In the genomic region with DNA sequence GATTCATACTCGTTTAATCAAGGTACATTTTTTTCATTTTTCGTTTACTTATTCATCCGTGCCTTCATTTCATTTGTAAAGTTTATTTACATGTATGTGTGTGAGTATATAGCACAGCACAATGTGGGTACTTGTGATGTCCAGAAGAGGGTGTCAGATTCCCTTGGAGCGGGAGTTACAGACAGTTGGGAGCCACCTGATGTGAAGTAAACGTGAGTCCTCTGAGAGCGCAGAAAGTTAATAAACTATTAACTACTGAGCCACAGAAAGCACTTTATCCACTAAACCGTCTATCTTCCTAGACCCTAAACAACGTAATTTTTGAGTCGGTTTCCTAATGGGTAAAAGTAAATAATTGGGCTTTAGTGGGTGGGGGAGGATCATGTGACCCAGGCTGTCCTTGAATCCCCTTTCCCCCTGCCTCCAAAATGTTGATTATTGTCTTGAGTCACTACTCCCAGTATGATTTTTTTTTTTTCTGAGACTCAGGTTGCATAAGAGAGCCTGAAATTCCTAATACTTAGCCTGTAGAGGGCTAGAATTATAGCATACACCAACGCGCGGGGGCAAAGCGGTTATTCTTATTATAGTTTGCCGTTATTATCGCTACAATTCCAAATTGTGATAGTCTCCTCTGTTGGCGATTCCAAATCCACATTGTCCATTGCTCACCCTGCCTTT, we compare ENCODE assay signal across 8 mouse cellular contexts. TPM values are rescaled to one million over a fixed set of nuclear protein-coding genes. Genes with fewer than 3 reads are reported as not detected.
A peak's percentile ranks its signal among the peaks of the same experiment; 100 is the strongest.
DNase-seq lines count a peak whose midpoint lies in the region; ATAC-seq lines count a peak whose summit lies in the region.

No protein-coding gene starts in this region.

- H3K4me1 ChIP-seq in heart, embryonic 16.5 days (ENCODE audit: control insufficient read depth, insufficient read depth, low read length), result peaks cover 32% of the 10 kb centered on the region
- H3K4me1 ChIP-seq in hindbrain, embryonic 13.5 days (replicated peaks), result peaks cover 28% of the 10 kb centered on the region
- H3K4me1 ChIP-seq in midbrain, embryonic 11.5 days (ENCODE audit: control insufficient read depth, insufficient read depth, low read length), result peaks cover 13% of the 10 kb centered on the region

- no peak for DNase-seq in heart, postnatal 4 days
- peak; percentile 74 for DNase-seq in R1 (ENCODE audit: low read depth, low spot score)
- DNase-seq in midbrain, embryonic 11.5 days (ENCODE audit: low spot score, missing footprints), result no peak
- DNase-seq in MN1 (ENCODE audit: low spot score), result no peak
- no peak for DNase-seq in c-Kit-positive CD71-positive TER-119-positive erythroid progenitor cells, embryonic 14.5 days (ENCODE audit: low spot score)
- no peak for DNase-seq in left cerebral cortex, postnatal 10 days (ENCODE audit: extremely low spot score in 1 of 2, low spot score in 2 of 2)

- H3K27me3 ChIP-seq in heart, embryonic 16.5 days (ENCODE audit: control insufficient read depth, insufficient read depth, low read length), result no peaks in the 10 kb centered on the region
- H3K27me3 ChIP-seq in hindbrain, embryonic 13.5 days, result no peaks in the 10 kb centered on the region
- no peaks in the 10 kb centered on the region for H3K27me3 ChIP-seq in midbrain, embryonic 11.5 days (ENCODE audit: control insufficient read depth, insufficient read depth, low read length)

- intact Hi-C loops in left cerebral cortex, postnatal 10 days (cut with DNase I), result loop anchor here (5.0 kb wide), 2 partner anchors 33 to 137 kb away; no protein-coding TSS in a partner anchor

- peak overlapping the region; percentile 71 for H3K4me2 ChIP-seq in heart, embryonic 16.5 days (ENCODE audit: low read depth, low read length)
- H3K4me2 ChIP-seq in hindbrain, embryonic 13.5 days, result peak overlapping the region; percentile 71
- H3K4me2 ChIP-seq in midbrain, embryonic 11.5 days, result peak overlapping the region; percentile 56

- H3K4me3 ChIP-seq in heart, embryonic 16.5 days (ENCODE audit: low read length), result peak overlapping the region; percentile 98
- H3K4me3 ChIP-seq in hindbrain, embryonic 13.5 days, result peak overlapping the region; percentile 96
- H3K4me3 ChIP-seq in midbrain, embryonic 11.5 days (ENCODE audit: low read depth, low read length), result peak overlapping the region; percentile 94

- no peaks in the 10 kb centered on the region for H3K36me3 ChIP-seq in heart, embryonic 16.5 days (ENCODE audit: control insufficient read depth, insufficient read depth)
- H3K36me3 ChIP-seq in hindbrain, embryonic 13.5 days, result no peaks in the 10 kb centered on the region
- no peaks in the 10 kb centered on the region for H3K36me3 ChIP-seq in midbrain, embryonic 11.5 days (ENCODE audit: control insufficient read depth, insufficient read depth, low read length)

- peak overlapping the region; percentile 99 for H3K27ac ChIP-seq in heart, embryonic 16.5 days (ENCODE audit: low read length)
- peak overlapping the region; percentile 97 for H3K27ac ChIP-seq in hindbrain, embryonic 13.5 days
- H3K27ac ChIP-seq in midbrain, embryonic 11.5 days (ENCODE audit: low read depth, low read length), result no peak overlapping the region

- peak overlapping the region; percentile 100 for H3K9ac ChIP-seq in heart, embryonic 16.5 days (ENCODE audit: low read length)
- peak overlapping the region; percentile 100 for H3K9ac ChIP-seq in hindbrain, embryonic 13.5 days
- peak overlapping the region; percentile 95 for H3K9ac ChIP-seq in midbrain, embryonic 11.5 days (ENCODE audit: low read length)

- H3K9me3 ChIP-seq in heart, embryonic 16.5 days (replicated peaks; ENCODE audit: control insufficient read depth, low read length), result no peaks in the 10 kb centered on the region
- H3K9me3 ChIP-seq in hindbrain, embryonic 13.5 days, result no peaks in the 10 kb centered on the region
- H3K9me3 ChIP-seq in midbrain, embryonic 11.5 days (ENCODE audit: control insufficient read depth, low read length), result no peaks in the 10 kb centered on the region

- no peak for ATAC-seq in heart, embryonic 16.5 days (replicated peaks; ENCODE audit: extremely low read depth, insufficient read depth, low FRiP score)
- peak; percentile 55 for ATAC-seq in hindbrain, embryonic 13.5 days (ENCODE audit: low FRiP score)
- ATAC-seq in midbrain, embryonic 11.5 days (ENCODE audit: low FRiP score), result peak; percentile 34; the same call in 1 of the 2 replicates

- WGBS in heart, embryonic 16.5 days, result 26% methylated on average over 16 of the region's 16 CpGs
- WGBS in hindbrain, embryonic 13.5 days, result 25% methylated on average over 16 of the region's 16 CpGs
- 26% methylated on average over 16 of the region's 16 CpGs for WGBS in midbrain, embryonic 11.5 days

RNA-seq across cellular contexts. Expression of a gene that starts 0.6 kb away (rescaled TPM):
- 1,790 and 1,803 TPM in 2 replicates for polyA plus RNA-seq in heart, embryonic 16.5 days (2015; fragmentation: Nextera tagmentation; extraction: Ambion mirVana)
- total RNA-seq in heart, postnatal 4 days (2021), result 1,000 to 10,000 TPM; 1,831 to 1,865 TPM
- polyA plus RNA-seq in hindbrain, embryonic 13.5 days (2015; fragmentation: Nextera tagmentation; extraction: Ambion mirVana), result 875 and 879 TPM in 2 replicates
- polyA plus RNA-seq in midbrain, embryonic 11.5 days (2014; fragmentation: Nextera tagmentation; extraction: Ambion mirVana), result 730 and 739 TPM in 2 replicates
- total RNA-seq in left cerebral cortex, postnatal 10 days (2021), result 100 to 1,000 TPM; 501 to 523 TPM

RNA-seq across cellular contexts. Expression of a gene that starts 16.7 kb away (rescaled TPM):
- polyA plus RNA-seq in heart, embryonic 16.5 days (2015; fragmentation: Nextera tagmentation; extraction: Ambion mirVana), result 11.5 and 15.9 TPM in 2 replicates
- 1 to 10 TPM; 7.8 to 9.4 TPM for total RNA-seq in heart, postnatal 4 days (2021)
- polyA plus RNA-seq in hindbrain, embryonic 13.5 days (2015; fragmentation: Nextera tagmentation; extraction: Ambion mirVana), result 15.6 and 16.2 TPM in 2 replicates
- 12.8 and 14.1 TPM in 2 replicates for polyA plus RNA-seq in midbrain, embryonic 11.5 days (2014; fragmentation: Nextera tagmentation; extraction: Ambion mirVana)
- total RNA-seq in left cerebral cortex, postnatal 10 days (2021), result 10 to 100 TPM; 14.1 to 14.8 TPM

RNA-seq across cellular contexts. Expression of a gene that starts 16.8 kb away (rescaled TPM):
- polyA plus RNA-seq in heart, embryonic 16.5 days (2015; fragmentation: Nextera tagmentation; extraction: Ambion mirVana), result 12.7 and 13.4 TPM in 2 replicates
- 1 to 10 TPM; 7.9 to 8.8 TPM for total RNA-seq in heart, postnatal 4 days (2021)
- 21.6 and 22.4 TPM in 2 replicates for polyA plus RNA-seq in hindbrain, embryonic 13.5 days (2015; fragmentation: Nextera tagmentation; extraction: Ambion mirVana)
- 16.0 and 16.1 TPM in 2 replicates for polyA plus RNA-seq in midbrain, embryonic 11.5 days (2014; fragmentation: Nextera tagmentation; extraction: Ambion mirVana)
- 10 to 100 TPM; 21.5 to 24.7 TPM for total RNA-seq in left cerebral cortex, postnatal 10 days (2021)

RNA-seq across cellular contexts. Expression of a gene that starts 32.0 kb away (rescaled TPM):
- polyA plus RNA-seq in heart, embryonic 16.5 days (2015; fragmentation: Nextera tagmentation; extraction: Ambion mirVana), result 89.8 and 95.6 TPM in 2 replicates
- 100 to 1,000 TPM; 122 to 125 TPM for total RNA-seq in heart, postnatal 4 days (2021)
- polyA plus RNA-seq in hindbrain, embryonic 13.5 days (2015; fragmentation: Nextera tagmentation; extraction: Ambion mirVana), result 67.9 and 75.2 TPM in 2 replicates
- polyA plus RNA-seq in midbrain, embryonic 11.5 days (2014; fragmentation: Nextera tagmentation; extraction: Ambion mirVana), result 49.8 and 54.0 TPM in 2 replicates
- total RNA-seq in left cerebral cortex, postnatal 10 days (2021), result 10 to 100 TPM; 79.5 to 81.1 TPM

RNA-seq across cellular contexts. Expression of a gene that starts 40.2 kb away (rescaled TPM):
- 52.3 and 53.4 TPM in 2 replicates for polyA plus RNA-seq in heart, embryonic 16.5 days (2015; fragmentation: Nextera tagmentation; extraction: Ambion mirVana)
- total RNA-seq in heart, postnatal 4 days (2021), result 10 to 100 TPM; 34.5 to 37.0 TPM
- 56.9 and 58.8 TPM in 2 replicates for polyA plus RNA-seq in hindbrain, embryonic 13.5 days (2015; fragmentation: Nextera tagmentation; extraction: Ambion mirVana)
- polyA plus RNA-seq in midbrain, embryonic 11.5 days (2014; fragmentation: Nextera tagmentation; extraction: Ambion mirVana), result 58.2 and 62.6 TPM in 2 replicates
- 10 to 100 TPM; 25.7 to 29.9 TPM for total RNA-seq in left cerebral cortex, postnatal 10 days (2021)
